Mouse (Mus musculus) layer of hippocampus, adult 9-11 months (tissue): Measurements from ENCODE around the gene Vgf.

Experiments
- DNase-seq: peaks from one replicate; pipeline ENCODE4 v3.0.0; 2022

Gene Vgf

GRCm38 (mm10) chr5:137026092-137026491, at the start of gene Vgf:
Gene Vgf, plus strand, starts transcription at chr5:137026392.
- DNase-seq, result no peak

DNA sequence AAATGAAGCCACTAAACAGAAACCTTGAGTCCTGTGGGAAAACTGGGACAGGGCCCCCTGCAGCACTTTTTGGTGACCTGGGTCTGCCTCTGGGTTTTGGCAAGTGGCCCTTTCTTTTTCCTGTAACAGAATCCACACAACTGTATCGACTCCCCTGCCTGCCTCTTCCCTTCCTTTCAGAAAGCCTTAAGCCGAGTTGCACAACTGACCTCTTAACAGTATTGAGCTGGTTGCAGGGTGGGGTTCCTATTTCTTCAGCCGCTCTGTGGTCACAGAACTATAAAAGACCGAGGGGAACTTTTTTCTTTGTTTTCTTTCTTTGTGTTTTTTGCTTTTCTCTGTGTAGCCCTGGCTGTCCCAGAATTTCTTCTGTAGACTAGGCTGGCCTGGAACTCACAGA, 48.4 kb upstream of the Vgf start:
- DNase-seq, result no peak

DNA sequence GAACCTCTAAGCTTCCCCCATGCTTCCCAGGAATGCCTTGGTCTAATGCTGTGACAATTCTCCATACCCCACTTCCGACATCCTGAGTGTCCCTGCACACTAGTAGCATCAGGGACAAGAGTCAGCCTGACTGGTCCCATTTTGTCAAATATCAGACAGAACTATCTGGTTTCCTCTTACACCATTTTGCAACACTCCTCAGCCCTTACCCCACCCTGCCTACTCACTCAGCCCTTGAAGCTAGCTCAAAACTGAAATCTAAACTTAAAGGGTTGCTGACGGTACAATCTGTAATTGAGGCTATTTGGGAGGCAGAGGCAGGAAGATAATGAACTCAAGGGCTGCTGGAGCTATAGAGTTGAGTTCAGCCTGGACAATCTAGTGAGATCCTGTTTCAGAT, 46.4 kb upstream of the Vgf start:
- DNase-seq, result no peak

DNA sequence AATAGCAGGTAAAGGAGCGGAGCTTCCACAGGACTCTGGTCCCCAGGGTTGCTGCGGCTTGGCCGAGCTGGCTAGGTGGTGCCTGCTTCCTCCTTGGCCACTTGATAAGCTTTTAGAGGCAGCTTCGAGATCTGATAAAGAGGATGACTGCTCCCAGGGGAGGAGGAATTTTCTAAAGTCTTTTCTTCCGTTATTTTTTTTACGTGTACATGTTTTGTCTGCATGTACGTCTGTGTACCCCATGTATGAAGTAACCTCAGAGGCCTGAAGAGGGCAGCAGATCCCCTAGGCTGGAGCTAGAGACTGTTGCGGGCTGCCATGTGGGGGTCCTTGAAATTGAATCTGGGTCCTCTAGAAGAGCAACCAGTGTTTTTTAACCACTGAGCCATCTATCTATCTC, 45.2 kb upstream of the Vgf start:
- DNase-seq, result no peak

- DNase-seq, result no peak
Measured at GRCm38 (mm10) chr5:136982338-136982930, 43.8 kb upstream of the Vgf start.

DNA sequence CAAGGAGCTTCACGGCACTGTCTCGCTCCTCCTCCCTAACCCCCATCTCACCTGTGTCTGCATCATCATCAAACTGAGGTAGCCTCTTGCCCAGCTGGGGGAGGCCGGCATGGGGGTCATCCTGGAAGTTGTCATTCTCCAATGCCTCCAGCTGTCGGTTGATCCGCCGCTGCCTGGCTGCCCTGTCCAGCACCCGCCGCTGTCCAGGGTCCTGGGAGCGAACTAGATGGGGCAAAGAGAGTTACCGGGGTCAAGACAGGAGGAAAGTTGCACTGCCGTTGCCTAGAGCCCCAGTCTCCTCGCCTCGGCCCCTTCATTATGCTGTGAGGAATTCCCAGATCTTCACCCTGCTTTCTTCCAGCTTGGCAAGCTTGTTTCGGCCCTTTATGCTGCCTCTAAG, 41.4 kb upstream of the Vgf start:
- DNase-seq, result no peak

GRCm38 (mm10) chr5:136986695-136987137, 39.5 kb upstream of the Vgf start, which contains the start of gene Plod3:
Gene Plod3, plus strand, starts transcription at chr5:136987019.
- peak; percentile 99 for DNase-seq

DNA sequence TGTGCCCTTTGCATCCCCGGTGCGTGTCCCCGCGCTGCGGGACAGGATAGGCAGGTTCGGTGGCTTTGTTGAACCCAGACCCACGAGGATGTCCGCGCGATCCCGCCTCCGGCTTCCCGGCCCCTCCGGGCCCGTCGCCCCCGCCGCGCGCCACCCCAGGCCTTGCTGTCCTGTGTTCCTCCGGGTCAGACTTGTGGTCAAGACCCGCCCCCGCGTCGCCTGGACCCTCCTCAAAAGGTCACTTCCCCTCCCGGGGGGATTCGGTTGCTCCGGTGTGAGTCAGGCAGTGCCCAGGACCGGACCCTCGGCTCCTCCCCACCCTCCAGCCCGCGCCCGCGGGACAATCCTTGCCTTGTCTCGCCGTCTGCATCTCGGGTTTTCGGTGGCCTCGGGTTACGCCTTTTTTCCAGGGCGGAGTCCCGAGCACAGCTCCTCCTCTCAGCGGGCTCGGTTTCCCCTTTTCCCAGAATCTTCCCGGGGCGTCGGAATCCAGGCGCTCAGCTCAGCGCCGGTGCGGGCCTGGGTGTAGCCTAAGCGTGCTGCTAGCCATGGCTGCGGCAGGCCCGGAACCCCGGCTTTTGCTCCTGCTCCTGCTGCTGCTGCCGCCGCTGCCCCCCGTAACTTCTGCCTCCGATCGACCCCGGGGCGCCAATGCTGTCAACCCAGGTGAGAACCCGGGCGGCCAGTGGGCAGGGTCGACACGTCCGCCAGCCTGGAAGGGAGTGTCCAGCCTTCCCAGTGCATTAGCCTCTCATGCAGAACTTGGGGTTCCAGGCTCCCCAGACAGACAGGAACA, 38.9 kb upstream of the Vgf start:
- peak; percentile 85 for DNase-seq

- DNase-seq, result no peak
Measured at GRCm38 (mm10) chr5:136987934-136988271, 38.3 kb upstream of the Vgf start, which contains the start of gene Znhit1. Gene Znhit1, minus strand, starts transcription at chr5:136988021.

DNA sequence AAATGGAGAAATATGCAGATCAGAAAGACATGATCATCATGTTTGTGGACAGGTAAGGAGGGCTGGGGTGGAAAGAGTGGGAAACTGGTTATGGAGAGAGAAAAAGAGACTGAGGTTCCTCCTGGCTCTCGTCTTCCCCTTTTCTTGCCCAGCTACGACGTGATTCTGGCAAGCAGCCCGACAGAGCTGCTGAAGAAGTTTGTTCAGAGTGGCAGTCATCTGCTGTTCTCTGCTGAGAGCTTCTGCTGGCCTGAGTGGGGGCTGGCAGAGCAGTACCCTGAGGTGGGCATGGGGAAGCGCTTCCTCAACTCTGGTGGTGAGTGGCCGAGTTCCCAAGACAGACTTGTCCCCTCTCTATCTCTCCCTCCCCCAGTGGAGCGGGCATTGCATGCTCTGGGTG, 37.8 kb upstream of the Vgf start:
- peak; percentile 63 for DNase-seq

GRCm38 (mm10) chr5:136989801-136990200, 36.4 kb upstream of the Vgf start:
- no peak for DNase-seq

DNA sequence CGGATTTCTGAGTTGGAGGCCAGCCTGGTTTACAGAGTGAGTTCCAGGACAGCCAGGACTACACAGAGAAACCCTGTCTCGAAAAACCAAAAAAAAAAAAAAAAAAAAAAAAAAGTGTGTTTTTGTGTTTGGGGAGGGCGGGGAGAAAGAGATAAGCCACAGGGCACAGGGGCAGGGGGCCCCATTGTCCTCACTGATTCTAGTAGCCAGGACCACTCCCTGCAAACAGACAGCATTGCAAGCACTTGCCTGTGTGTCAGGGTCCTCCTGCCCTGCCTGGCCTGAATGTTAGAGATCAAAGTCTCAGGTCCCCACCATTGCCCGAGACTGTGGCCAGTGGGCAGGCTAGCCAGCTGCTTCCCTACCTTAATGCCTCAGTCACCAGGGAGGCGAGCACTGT, 26.7 kb upstream of the Vgf start:
- DNase-seq, result no peak

- DNase-seq, result no peak
Measured at GRCm38 (mm10) chr5:137000612-137001011, 25.6 kb upstream of the Vgf start.

DNA sequence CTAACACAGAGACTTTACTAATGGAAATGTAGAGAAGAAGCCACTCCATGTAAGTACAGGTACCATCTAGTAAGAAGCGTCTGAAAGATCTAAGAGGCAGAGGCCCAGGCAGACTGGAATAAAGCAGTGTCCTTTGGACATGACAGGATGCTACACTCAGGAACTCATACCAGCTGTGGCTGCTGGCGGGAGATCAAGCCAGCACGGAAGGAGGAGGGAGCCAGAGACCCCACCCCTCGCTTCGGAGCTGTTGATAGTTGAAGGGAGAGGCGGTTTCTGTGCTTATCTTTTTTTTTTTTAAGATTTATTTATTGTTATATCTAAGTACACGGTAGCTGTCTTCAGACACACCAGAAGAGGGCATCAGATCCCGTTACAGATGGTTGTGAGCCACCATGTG, 18.9 kb upstream of the Vgf start:
- no peak for DNase-seq

DNA sequence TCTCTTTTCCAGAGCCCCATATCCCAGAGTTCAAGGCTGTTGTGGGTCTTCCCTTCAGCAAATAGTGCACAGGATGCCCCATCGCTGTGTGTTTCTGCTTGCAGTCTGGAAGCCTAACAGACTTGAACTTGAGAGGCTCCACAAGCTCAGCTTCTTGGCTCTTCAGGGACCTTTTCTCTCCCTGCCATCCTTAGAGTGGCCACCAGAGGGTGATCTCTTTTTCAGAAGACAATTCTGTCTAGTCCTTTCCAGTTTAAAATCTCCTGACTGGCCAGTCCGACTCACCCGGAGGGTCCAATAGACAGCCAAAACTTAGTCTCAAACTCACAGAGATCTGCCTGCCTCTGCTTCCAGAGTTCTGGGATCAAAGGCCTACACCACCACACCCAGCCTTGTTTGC, 16.2 kb upstream of the Vgf start:
- DNase-seq, result no peak

- no peak for DNase-seq
Measured at GRCm38 (mm10) chr5:137012401-137012950, 13.7 kb upstream of the Vgf start.

DNA sequence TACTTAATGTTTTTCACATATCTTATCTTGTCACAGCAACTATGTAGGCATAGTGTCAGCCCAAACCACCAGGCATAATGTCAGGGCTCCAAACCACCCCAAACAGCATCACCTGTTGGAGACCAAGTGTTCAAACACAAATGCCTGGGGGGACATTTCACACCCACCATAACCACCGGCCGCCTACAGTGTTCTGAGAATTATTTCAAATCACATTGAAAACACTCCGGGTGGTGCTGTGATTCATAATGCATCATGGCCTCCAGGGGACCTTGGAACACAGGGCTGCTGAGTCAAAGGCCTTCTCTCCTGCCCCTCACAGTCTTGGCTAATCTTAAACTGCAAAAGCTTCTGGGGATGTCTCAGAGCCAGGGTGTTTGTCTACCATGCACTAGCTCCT, 10.3 kb upstream of the Vgf start:
- no peak for DNase-seq

DNA sequence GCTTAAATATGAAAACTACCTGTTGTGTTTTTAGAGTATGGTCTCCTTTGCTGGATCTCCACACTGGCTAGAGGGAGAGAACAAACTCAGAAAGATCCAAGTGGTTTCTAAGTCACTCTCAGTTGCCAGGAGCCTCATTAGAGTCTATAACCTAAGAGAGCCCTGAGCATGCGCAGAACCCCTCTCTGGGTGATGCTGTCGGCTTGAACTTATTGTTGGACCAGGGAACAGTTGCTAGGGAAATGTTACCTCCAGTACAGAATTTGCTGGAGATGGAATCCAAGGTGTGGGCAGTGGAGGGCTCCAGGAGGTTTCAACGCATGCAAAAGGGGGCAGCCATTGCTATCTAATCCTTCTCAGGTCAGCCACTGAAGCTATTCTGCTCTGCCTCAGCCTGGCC, 1.9 kb upstream of the Vgf start:
- no peak for DNase-seq

GRCm38 (mm10) chr5:137025132-137025531, 1.1 kb upstream of the Vgf start:
- DNase-seq, result peak; percentile 44

DNA sequence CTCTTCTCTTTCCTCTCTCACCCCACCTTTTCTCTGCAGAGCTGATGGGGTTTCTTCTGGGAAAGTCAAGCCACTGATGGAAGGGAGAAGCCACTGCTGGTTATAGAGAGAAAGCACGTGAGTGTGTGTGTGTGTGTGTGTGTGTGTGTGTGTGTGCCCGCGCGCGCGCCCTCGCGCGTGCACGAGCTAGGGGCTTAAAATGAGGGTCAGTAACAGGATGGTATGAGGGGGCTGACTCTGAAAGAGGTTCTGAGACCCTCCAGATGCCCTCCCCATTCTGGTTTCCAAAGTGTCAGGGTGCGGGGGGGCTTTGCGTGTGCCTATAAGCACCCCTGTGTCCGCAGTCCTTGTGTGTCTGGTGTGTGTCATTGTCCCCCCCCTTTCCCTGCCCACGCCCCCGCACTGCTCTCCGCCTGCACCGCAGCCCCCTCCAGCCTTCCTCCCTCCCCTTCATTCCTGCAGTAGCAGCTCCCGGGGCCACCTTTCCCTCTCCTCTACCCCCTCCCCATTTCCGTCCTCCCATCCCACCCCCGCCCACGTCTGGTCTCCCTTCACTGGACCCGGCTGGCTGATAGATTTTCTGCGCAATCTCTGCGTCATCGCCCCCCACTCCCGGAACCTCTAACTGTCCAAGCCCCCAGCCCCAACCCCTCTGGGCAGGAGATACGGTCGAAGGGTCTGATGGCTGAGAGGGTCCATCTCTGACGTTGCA, 2.5 kb downstream of the Vgf start:
- no peak for DNase-seq

- no peak for DNase-seq
Measured at GRCm38 (mm10) chr5:137029273-137029585, 3.0 kb downstream of the Vgf start.

GRCm38 (mm10) chr5:137029643-137030415, 3.6 kb downstream of the Vgf start:
- DNase-seq, result peak; percentile 95

- DNase-seq, result peak; percentile 60
Measured at GRCm38 (mm10) chr5:137030416-137030810, 4.2 kb downstream of the Vgf start.
